ENCODE assay signal across 25 mouse cellular contexts in the genomic region with DNA sequence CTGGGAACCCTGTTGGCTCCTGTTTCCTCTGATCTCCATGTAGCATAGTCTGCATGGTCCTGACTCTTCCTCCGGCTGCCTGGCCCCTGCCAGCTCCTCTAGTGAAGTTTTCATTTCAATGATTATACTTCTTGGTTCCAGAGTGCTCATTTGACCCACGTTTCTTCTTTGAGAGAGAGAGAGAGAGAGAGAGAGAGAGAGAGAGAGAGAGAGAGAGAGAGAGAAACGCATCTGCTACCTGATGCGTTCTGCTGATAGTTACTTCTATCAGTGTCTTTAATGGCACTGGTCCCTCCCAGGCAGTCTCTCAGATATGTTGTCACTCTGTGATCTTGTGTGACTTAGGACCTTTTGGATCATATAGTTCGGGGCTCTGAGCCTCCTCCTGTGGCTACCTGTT.
DNase-seq lines count a peak whose midpoint lies in the region; ATAC-seq and TF ChIP-seq lines count a peak whose summit lies in the region.
"Had no signal": no experiment of that assay in that cellular context is flagged by ENCODE, and none has a peak within 500 bp of the region (broad histone marks: within the 10 kb centered on the region; RNA-seq: fewer than 3 reads in every experiment).

No protein-coding gene starts in this region.

- no peak overlapping the region for H3K9ac ChIP-seq in hindbrain, postnatal 0 days (replicated peaks; ENCODE audit: low read length)
- H3K9ac ChIP-seq in midbrain, postnatal 0 days (replicated peaks; ENCODE audit: low read length, poor library complexity, severe bottlenecking): no peak overlapping the region
- H3K9ac ChIP-seq in liver, embryonic 14.5 days (replicated peaks): no peak overlapping the region
- H3K9ac ChIP-seq in intestine, embryonic 15.5 days: no peak overlapping the region; the same call in 1 of the 2 replicates
- H3K9ac ChIP-seq: forebrain, embryonic 12.5 days; forebrain, postnatal 0 days; hindbrain, embryonic 13.5 days had no signal

- no peak for DNase-seq in hindbrain, embryonic 10.5 days (ENCODE audit: low spot score)
- no peak for DNase-seq in hindbrain, postnatal 0 days (ENCODE audit: low spot score)
- DNase-seq in midbrain, embryonic 10.5 days (ENCODE audit: low spot score): no peak
- no peak for DNase-seq in midbrain, postnatal 0 days (ENCODE audit: low spot score)
- no peak for DNase-seq in liver, embryonic 14.5 days (ENCODE audit: low read depth in 3 of 3, low spot score in 3 of 3)
- DNase-seq in layer of hippocampus, postnatal 25 days (ENCODE audit: extremely low spot score in 1 of 2, low spot score in 1 of 2): no peak
- DNase-seq: adrenal gland, adult 2 months; adrenal gland, postnatal 14 days; B cell, adult 2 months; cerebellum, adult 11-12 months; cerebellum, adult 8-10 months; cerebellum, postnatal 10 days; cerebellum, postnatal 36 days; forebrain, postnatal 0 days; gastrocnemius, adult 2 months; gastrocnemius, postnatal 14 days; heart, adult 11 months had no signal

- 74% methylated on average over 5 of the region's 5 CpGs for WGBS in hindbrain, embryonic 10.5 days
- 73% methylated on average over 5 of the region's 5 CpGs for WGBS in hindbrain, postnatal 0 days
- WGBS in midbrain, embryonic 10.5 days: 79% methylated on average over 5 of the region's 5 CpGs
- WGBS in midbrain, postnatal 0 days: 69% methylated on average over 5 of the region's 5 CpGs
- WGBS in liver, embryonic 14.5 days (ENCODE audit: insufficient replicate concordance): 34% methylated on average over 5 of the region's 5 CpGs
- WGBS in intestine, embryonic 15.5 days: 65% methylated on average over 5 of the region's 5 CpGs

- H3K9me3 ChIP-seq in hindbrain, embryonic 10.5 days: no peaks in the 10 kb centered on the region
- H3K9me3 ChIP-seq in hindbrain, postnatal 0 days (ENCODE audit: low read length): no peaks in the 10 kb centered on the region
- no peaks in the 10 kb centered on the region for H3K9me3 ChIP-seq in midbrain, embryonic 10.5 days (replicated peaks)
- H3K9me3 ChIP-seq in midbrain, postnatal 0 days (ENCODE audit: low read length): no peaks in the 10 kb centered on the region
- no peaks in the 10 kb centered on the region for H3K9me3 ChIP-seq in liver, embryonic 14.5 days (ENCODE audit: control insufficient read depth, low read length)
- no peaks in the 10 kb centered on the region for H3K9me3 ChIP-seq in intestine, embryonic 15.5 days
- H3K9me3 ChIP-seq: forebrain, embryonic 12.5 days; hindbrain, embryonic 13.5 days had no signal

- peaks cover 25% of the 10 kb centered on the region for H3K27me3 ChIP-seq in hindbrain, embryonic 10.5 days (ENCODE audit: insufficient read depth, poor library complexity, severe bottlenecking)
- no peaks in the 10 kb centered on the region for H3K27me3 ChIP-seq in hindbrain, postnatal 0 days (ENCODE audit: insufficient read depth, low read length)
- peaks cover 5% of the 10 kb centered on the region; the same call in 1 of the 2 replicates for H3K27me3 ChIP-seq in midbrain, embryonic 10.5 days (ENCODE audit: low read depth, poor library complexity, severe bottlenecking)
- H3K27me3 ChIP-seq in midbrain, postnatal 0 days (ENCODE audit: insufficient read depth, low read length): no peaks in the 10 kb centered on the region
- no peaks in the 10 kb centered on the region for H3K27me3 ChIP-seq in liver, embryonic 14.5 days (ENCODE audit: control insufficient read depth, insufficient read depth, low read length)
- H3K27me3 ChIP-seq in intestine, embryonic 15.5 days (replicated peaks): 0 out of 2 replicates have a peak, but pooled peaks cover 3% of the 10 kb centered on the region
- H3K27me3 ChIP-seq: CH12.LX had no signal

- H3K4me1 ChIP-seq in hindbrain, embryonic 10.5 days (replicated peaks): peaks cover 43% of the 10 kb centered on the region
- H3K4me1 ChIP-seq in hindbrain, postnatal 0 days (ENCODE audit: insufficient read depth, low read length): no peaks in the 10 kb centered on the region
- peaks cover 27% of the 10 kb centered on the region for H3K4me1 ChIP-seq in midbrain, embryonic 10.5 days
- no peaks in the 10 kb centered on the region for H3K4me1 ChIP-seq in midbrain, postnatal 0 days (ENCODE audit: insufficient read depth, low read length)
- peaks cover 16 to 31% of the 10 kb centered on the region in 2 experiments; a peak in 3 of 4 replicates for H3K4me1 ChIP-seq in liver, embryonic 14.5 days (replicated peaks; ENCODE audit: control insufficient read depth in 2 of 2, insufficient read depth in 2 of 2, low read length in 1 of 2)
- H3K4me1 ChIP-seq in intestine, embryonic 15.5 days (replicated peaks): no peaks in the 10 kb centered on the region

- no peak for ATAC-seq in hindbrain, postnatal 0 days
- ATAC-seq in midbrain, postnatal 0 days (ENCODE audit: low FRiP score): no peak
- ATAC-seq in liver, embryonic 14.5 days (ENCODE audit: insufficient read depth): no peak
- ATAC-seq in intestine, embryonic 15.5 days: no peak
- ATAC-seq: forebrain, postnatal 0 days; hindbrain, embryonic 16.5 days; inflammation-experienced regulatory T-cells, adult 6 months had no signal

- H3K27ac ChIP-seq in hindbrain, embryonic 10.5 days: 0 out of 2 replicates have a peak overlapping the region, but pooled peaks have one; percentile 13
- no peak overlapping the region for H3K27ac ChIP-seq in hindbrain, postnatal 0 days
- H3K27ac ChIP-seq in midbrain, embryonic 10.5 days (replicated peaks): 0 out of 2 replicates have a peak overlapping the region, but pooled peaks have one; percentile 7
- no peak overlapping the region for H3K27ac ChIP-seq in midbrain, postnatal 0 days (ENCODE audit: low read depth, low read length)
- H3K27ac ChIP-seq in liver, embryonic 14.5 days: peak overlapping the region; percentile 61
- no peak overlapping the region for H3K27ac ChIP-seq in intestine, embryonic 15.5 days
- H3K27ac ChIP-seq: forebrain, embryonic 12.5 days; gastrocnemius, adult 2 months; hindbrain, embryonic 13.5 days had no signal

- no peaks in the 10 kb centered on the region for H3K36me3 ChIP-seq in hindbrain, embryonic 10.5 days
- no peaks in the 10 kb centered on the region for H3K36me3 ChIP-seq in hindbrain, postnatal 0 days (ENCODE audit: insufficient read depth, low read length)
- no peaks in the 10 kb centered on the region for H3K36me3 ChIP-seq in midbrain, embryonic 10.5 days
- H3K36me3 ChIP-seq in midbrain, postnatal 0 days (ENCODE audit: insufficient read depth, low read length): no peaks in the 10 kb centered on the region
- H3K36me3 ChIP-seq in liver, embryonic 14.5 days (replicated peaks; ENCODE audit: control insufficient read depth, insufficient read depth, low read depth): no peaks in the 10 kb centered on the region
- no peaks in the 10 kb centered on the region for H3K36me3 ChIP-seq in intestine, embryonic 15.5 days
- H3K36me3 ChIP-seq: forebrain, embryonic 12.5 days; G1E; hindbrain, embryonic 13.5 days had no signal

- no peak overlapping the region for H3K4me2 ChIP-seq in hindbrain, postnatal 0 days (ENCODE audit: low read depth, low read length)
- H3K4me2 ChIP-seq in midbrain, postnatal 0 days (ENCODE audit: low read depth, low read length, poor library complexity, severe bottlenecking): no peak overlapping the region
- H3K4me2 ChIP-seq in liver, embryonic 14.5 days (ENCODE audit: low read depth): peak overlapping the region; percentile 50
- no peak overlapping the region for H3K4me2 ChIP-seq in intestine, embryonic 15.5 days (replicated peaks)
- H3K4me2 ChIP-seq: forebrain, embryonic 12.5 days; heart, embryonic 11.5 days; hindbrain, embryonic 13.5 days had no signal

- TF ChIP-seq CTCF in hindbrain, postnatal 0 days (IDR thresholded peaks at IDR 0.05; ENCODE audit: low read depth): no peak
- TF ChIP-seq CTCF in midbrain, postnatal 0 days (IDR thresholded peaks at IDR 0.05): no peak
- no peak for TF ChIP-seq CTCF in liver, embryonic 14.5 days (IDR thresholded peaks at IDR 0.05; ENCODE audit: low read depth)

- H3K4me3 ChIP-seq in hindbrain, embryonic 10.5 days: no peak overlapping the region
- H3K4me3 ChIP-seq in hindbrain, postnatal 0 days (ENCODE audit: low read length): no peak overlapping the region
- H3K4me3 ChIP-seq in midbrain, embryonic 10.5 days: no peak overlapping the region
- H3K4me3 ChIP-seq in midbrain, postnatal 0 days (ENCODE audit: low read depth, low read length): no peak overlapping the region
- no peak overlapping the region for H3K4me3 ChIP-seq in liver, embryonic 14.5 days (ENCODE audit: insufficient read depth in 1 of 2, low read depth in 2 of 2, low read length in 2 of 2)
- H3K4me3 ChIP-seq in intestine, embryonic 15.5 days (replicated peaks): no peak overlapping the region
- H3K4me3 ChIP-seq: forebrain, embryonic 12.5 days; gastrocnemius, adult 2 months; hindbrain, embryonic 13.5 days had no signal

- no peak for TF ChIP-seq EP300 in liver, embryonic 14.5 days (IDR thresholded peaks at IDR 0.05; ENCODE audit: low read depth)

Comparison
In these comparisons a context has a peak if more than half of its experiments do, and no peak if none do; other contexts are left out.
1. H3K27ac ChIP-seq: peak in hindbrain, embryonic 10.5 days (single experiment), midbrain, embryonic 10.5 days (single experiment) and liver, embryonic 14.5 days (single experiment); none in hindbrain, postnatal 0 days (single experiment), midbrain, postnatal 0 days (single experiment) and intestine, embryonic 15.5 days (single experiment).